Mouse (Mus musculus): Measurements from ENCODE around the gene Stk25.

Gene Stk25

DNA sequence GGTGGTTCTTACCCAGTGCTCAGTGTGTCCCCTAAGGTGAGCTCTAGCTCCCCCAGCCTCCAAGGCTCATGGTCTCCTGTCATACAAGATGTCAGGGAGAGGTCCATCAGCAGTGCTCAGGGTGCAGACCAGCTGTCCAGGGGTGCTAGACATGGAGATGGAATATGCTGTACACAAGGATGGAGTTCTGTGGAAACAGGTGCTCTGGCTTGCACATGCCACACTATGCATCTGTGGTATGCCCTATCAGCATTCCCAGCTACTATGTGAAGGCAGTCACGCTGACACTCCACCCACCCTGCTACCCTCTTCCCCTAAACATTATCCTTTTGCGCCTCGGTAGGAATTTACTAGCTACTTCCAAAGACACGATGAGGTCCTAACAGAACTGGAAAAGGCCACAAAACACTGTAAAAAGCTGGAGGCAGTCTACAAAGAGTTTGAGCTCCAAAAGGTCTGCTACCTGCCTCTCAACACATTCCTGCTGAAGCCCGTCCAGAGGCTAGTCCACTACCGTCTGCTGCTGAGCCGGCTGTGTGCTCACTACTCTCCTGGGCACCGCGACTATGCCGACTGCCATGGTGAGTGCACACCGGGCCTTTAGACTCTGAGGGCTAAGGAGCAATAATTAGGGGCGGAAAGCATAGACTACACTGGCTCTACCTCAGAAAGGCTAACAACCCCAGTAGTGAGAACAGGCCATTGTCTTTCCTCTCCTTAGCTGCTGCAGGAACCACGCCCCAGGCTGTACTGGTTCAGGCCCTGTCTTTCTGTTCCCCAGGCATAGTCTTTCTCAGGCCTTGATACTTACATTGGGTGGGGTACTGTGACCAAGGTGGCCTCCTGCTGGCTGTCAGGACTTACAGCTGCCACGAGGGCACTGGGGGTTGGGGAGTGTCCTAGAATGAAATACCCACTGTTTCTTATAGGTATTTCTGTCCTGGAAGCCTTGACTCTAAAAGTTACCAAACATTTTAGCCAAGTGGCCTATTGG is 51.1 kb downstream of the Stk25 start:
- DNase-seq, result no peak

DNA sequence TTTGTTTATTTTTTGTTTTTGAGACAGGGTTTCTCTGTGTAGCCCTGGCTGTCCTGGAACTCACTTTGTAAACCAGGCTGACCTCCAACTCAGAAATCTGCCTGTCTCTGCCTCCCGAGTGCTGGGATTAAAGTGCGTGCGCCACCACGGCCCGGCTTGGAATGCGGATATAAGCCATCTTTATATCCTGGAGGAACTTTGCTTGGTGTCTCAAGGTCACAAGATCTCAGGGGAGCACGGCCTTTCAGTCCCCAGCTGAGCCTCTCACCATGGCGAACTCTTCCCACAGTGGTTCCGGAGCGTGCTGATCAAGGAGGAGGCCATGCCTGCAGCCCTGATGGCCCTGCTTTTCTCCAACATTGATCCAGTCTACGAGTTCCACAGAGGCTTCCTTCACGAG is 54.5 kb downstream of the Stk25 start:
- DNase-seq, result no peak

DNA sequence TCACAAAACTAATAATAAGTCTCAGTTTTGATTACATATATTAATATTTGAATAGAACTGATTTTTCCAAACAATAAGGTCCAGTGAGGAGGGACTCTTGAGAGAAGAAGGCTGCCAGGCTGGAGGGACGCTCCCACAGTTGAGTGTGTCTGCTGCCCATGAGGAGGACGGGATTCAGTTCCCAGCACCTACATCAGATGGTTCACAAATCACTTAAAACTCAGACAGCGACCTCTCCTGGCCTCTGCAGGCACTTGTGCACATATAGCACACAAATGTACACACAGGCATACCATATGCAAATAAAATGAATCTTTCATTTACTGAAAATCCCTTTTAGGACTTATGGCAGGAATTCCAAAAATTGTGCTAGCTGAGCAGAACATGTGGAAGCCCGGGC is 55.5 kb downstream of the Stk25 start:
- DNase-seq, result no peak

DNA sequence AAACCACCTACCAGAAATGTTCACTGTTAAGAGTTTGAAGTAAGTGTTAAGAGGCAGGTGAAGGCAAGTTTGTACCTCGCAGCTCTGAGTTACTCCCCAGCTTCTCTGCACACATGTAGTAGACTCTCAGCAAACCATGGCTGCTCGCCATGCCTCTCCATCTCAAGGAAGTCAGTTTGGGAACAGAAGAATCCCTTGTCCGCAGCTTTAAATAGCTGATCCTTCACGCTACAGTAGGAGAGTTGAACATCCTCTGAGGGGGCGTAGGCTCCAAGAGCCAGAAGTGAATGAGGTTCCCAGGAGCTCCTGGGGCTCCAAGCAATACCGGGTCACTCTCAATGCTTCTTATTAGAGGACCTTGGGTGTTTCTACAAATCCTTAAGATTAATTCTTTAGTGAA is 62.5 kb downstream of the Stk25 start:
- DNase-seq, result no peak

DNA sequence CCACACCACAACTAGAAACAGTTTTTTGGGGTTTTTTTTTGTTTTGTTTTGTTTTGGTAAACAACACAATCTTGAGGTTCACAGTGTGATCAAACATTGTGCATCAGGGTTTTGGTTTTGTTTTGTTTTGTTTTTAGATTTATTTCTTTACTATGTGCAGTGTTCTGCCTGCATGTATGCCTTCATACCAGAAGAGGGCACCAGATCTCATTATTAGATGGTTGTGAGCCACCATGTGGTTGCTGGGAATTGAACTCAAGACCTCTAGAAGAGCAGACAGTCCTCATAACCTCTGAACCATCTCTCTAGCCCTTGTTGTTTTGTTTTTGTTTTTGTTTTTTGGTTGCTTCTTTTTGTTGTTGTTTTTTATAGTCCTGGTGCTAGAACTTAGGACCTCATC is 64.5 kb downstream of the Stk25 start:
- no peak for DNase-seq

DNA sequence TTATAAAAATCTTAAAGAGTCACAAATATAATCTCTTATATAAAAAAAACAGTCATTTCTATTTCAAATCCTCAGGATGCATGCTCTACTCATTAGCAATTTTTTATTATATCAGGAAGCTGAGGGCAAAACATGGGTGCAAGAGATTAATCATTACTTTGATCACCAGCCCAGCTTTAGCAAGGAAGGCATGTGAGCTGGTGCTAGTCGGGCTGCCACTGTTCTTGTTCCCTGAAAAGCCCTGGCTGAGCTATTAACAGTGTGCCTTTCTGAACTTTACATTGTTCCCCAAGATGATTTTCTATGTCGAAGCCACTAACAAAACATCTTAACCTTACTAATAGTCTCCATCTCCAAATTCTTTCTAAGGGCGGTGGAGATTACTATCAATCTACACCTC is 70.1 kb downstream of the Stk25 start:
- DNase-seq, result no peak

DNA sequence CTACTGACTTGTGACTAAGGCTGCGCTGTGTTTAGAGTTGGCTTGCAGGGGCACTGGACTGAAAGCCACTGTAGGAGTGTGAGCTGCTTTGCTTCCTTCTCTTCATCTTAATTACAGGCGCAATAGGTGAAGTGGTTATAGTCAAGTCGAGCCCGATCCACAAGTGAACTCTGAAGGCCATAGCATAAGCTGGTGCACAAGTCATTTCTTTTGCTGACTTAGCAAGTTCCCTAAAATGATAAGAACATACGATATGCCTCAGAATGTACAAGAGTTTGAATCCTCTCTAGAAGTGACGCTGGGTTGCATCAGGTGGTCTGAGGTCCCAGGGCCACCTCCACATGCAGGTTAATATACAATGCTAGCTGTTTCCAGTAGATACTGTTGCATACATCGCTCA is 76.9 kb downstream of the Stk25 start:
- no peak for DNase-seq

DNA sequence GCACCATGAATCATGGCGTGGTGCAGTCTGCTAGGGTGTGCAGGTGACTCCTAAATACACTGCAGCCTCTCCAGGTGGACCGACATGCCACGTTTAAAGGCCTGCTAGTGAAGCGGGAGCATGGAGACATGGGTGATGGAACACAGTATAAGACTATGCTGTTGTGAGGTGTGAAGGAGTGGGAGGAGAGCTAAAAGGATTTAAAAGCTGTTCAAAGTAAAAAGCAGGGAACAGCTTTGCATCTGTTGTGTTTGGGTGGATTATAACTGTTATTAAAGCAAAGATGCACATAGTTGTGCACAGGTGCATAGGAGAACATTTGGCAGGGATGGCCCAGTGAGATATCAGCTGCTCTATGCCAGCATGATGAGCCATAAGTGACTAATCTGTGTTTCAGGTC is 80.6 kb downstream of the Stk25 start:
- no peak for DNase-seq

DNA sequence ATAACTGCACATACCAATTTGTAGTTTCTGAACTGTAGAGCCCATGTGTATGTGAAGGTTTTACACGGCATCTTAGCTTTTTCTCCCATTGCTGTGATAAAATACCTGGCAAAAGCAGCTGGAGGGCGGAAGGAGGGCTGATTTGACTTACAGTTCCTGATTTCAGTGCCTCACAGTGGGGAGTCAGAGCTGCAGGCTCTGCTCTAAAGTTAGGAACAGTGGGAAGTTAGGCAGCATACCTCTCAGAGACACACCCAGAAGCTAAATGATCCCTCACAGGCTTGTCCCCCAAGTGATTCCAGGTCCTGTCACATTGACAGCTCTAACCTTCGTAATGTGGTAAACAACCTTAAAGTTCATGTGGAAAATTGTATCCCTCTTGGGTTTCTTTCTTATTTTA is 81.4 kb downstream of the Stk25 start:
- no peak for DNase-seq

Measured in cerebellum, adult 11 months (tissue).